Mouse (Mus musculus) megakaryocyte, embryonic 14.5 days (primary cell): ENCODE measurements around the gene Mmrn1.

Experiments used
- FLI1 ChIP-seq: IDR thresholded peaks from 2 replicates; pipeline ENCODE4 v1.6.1; 2012; ENCODE audit warnings: low read length, inconsistent platforms, mixed read lengths
- GATA1 ChIP-seq: IDR thresholded peaks from 3 replicates; pipeline ENCODE4 v1.6.1; 2012; ENCODE audit warnings: mixed read lengths, low read length, inconsistent platforms, borderline replicate concordance

DNA sequence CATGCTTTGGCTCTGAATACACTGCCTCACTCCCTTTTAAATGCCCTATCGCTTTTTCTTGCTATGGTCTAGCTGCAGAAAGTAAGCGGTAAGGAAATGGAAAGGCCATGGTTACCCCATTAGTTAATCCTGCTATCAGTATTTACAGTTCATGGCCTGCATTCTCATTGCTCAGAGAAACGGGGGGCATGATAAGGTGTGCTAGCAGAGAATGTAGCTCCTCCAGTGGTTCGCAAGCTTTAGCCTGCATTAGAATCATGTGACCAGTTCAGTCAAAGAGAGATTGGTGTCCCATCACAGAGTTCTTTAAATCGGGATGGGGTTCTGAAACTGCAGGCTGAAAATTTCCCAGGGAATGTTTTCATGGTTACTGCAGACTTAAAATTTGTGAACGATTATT is 44.6 kb downstream of the Mmrn1 start:
- no peak for TF ChIP-seq GATA1
- TF ChIP-seq FLI1 = no peak
